21 mouse cellular contexts compared by ENCODE assay signal in genomic region chr2:18059891-18060290, GRCm38 (mm10). TPM values are rescaled to one million over a fixed set of nuclear protein-coding genes. Genes with fewer than 3 reads are reported as not detected.
A peak's percentile ranks its signal among the peaks of the same experiment; 100 is the strongest.
DNase-seq lines count a peak whose midpoint lies in the region; ATAC-seq and TF ChIP-seq lines count a peak whose summit lies in the region.
"Had no signal": no experiment of that assay in that cellular context is flagged by ENCODE, and none has a peak within 500 bp of the region (broad histone marks: within the 10 kb centered on the region; RNA-seq: fewer than 3 reads in every experiment).

No protein-coding gene starts in this region.

- peak overlapping the region; percentile 100 for H3K27ac ChIP-seq in hindbrain, embryonic 10.5 days
- H3K27ac ChIP-seq in hindbrain, embryonic 16.5 days (ENCODE audit: low read depth, low read length), result no peak overlapping the region
- no peak overlapping the region for H3K27ac ChIP-seq in midbrain, embryonic 11.5 days (ENCODE audit: low read depth, low read length)
- H3K27ac ChIP-seq in midbrain, embryonic 15.5 days, result no peak overlapping the region
- H3K27ac ChIP-seq in embryonic facial prominence, embryonic 10.5 days (replicated peaks), result 0 out of 2 replicates have a peak overlapping the region, but pooled peaks have one; percentile 11
- H3K27ac ChIP-seq in kidney, adult 2 months (ENCODE audit: insufficient read depth, low read depth, low read length), result no peak overlapping the region
- H3K27ac ChIP-seq: embryonic facial prominence, embryonic 15.5 days; hindbrain, embryonic 13.5 days had no signal

- 65% methylated on average over 1 of the region's 1 CpGs for WGBS in hindbrain, embryonic 10.5 days
- WGBS in hindbrain, embryonic 16.5 days, result 78% methylated on average over 1 of the region's 1 CpGs
- WGBS in midbrain, embryonic 11.5 days, result 47% methylated on average over 1 of the region's 1 CpGs
- WGBS in midbrain, embryonic 15.5 days, result 59% methylated on average over 1 of the region's 1 CpGs
- WGBS in embryonic facial prominence, embryonic 10.5 days, result 76% methylated on average over 1 of the region's 1 CpGs
- 97% methylated on average over 1 of the region's 1 CpGs for WGBS in kidney, adult 2 months

- no peak overlapping the region for H3K9ac ChIP-seq in hindbrain, embryonic 16.5 days (ENCODE audit: low read depth, low read length)
- H3K9ac ChIP-seq in midbrain, embryonic 11.5 days (ENCODE audit: low read length), result peak overlapping the region; percentile 40; the same call in 1 of the 2 replicates
- no peak overlapping the region for H3K9ac ChIP-seq in midbrain, embryonic 15.5 days
- H3K9ac ChIP-seq: embryonic facial prominence, embryonic 15.5 days; hindbrain, embryonic 13.5 days had no signal

- no peak for TF ChIP-seq CTCF in kidney, adult 2 months (conservative IDR thresholded peaks at IDR 0.05; ENCODE audit: insufficient read depth, insufficient read length, low read depth, low read length)

- H3K4me3 ChIP-seq in hindbrain, embryonic 10.5 days, result peak overlapping the region; percentile 99
- H3K4me3 ChIP-seq in hindbrain, embryonic 16.5 days (ENCODE audit: low read length), result no peak overlapping the region
- no peak overlapping the region for H3K4me3 ChIP-seq in midbrain, embryonic 11.5 days (ENCODE audit: low read depth, low read length)
- H3K4me3 ChIP-seq in midbrain, embryonic 15.5 days, result no peak overlapping the region
- no peak overlapping the region for H3K4me3 ChIP-seq in embryonic facial prominence, embryonic 10.5 days
- H3K4me3 ChIP-seq in kidney, adult 2 months (ENCODE audit: insufficient read depth, low read depth, low read length), result no peak overlapping the region
- H3K4me3 ChIP-seq: embryonic facial prominence, embryonic 15.5 days; erythroblast, embryonic 14.5 days; forebrain, embryonic 12.5 days; hindbrain, embryonic 13.5 days had no signal

- no peaks in the 10 kb centered on the region for H3K27me3 ChIP-seq in hindbrain, embryonic 10.5 days (ENCODE audit: insufficient read depth, poor library complexity, severe bottlenecking)
- no peaks in the 10 kb centered on the region for H3K27me3 ChIP-seq in hindbrain, embryonic 16.5 days (replicated peaks; ENCODE audit: control insufficient read depth, insufficient read depth, low read length)
- no peaks in the 10 kb centered on the region for H3K27me3 ChIP-seq in midbrain, embryonic 11.5 days (ENCODE audit: control insufficient read depth, insufficient read depth, low read length)
- no peaks in the 10 kb centered on the region for H3K27me3 ChIP-seq in midbrain, embryonic 15.5 days (replicated peaks)
- H3K27me3 ChIP-seq in embryonic facial prominence, embryonic 10.5 days (replicated peaks; ENCODE audit: low read depth, poor library complexity, severe bottlenecking), result no peaks in the 10 kb centered on the region
- H3K27me3 ChIP-seq in kidney, adult 2 months (replicated peaks; ENCODE audit: control insufficient read depth, insufficient read depth, low read length), result no peaks in the 10 kb centered on the region
- H3K27me3 ChIP-seq: CH12.LX; embryonic facial prominence, embryonic 15.5 days; forebrain, embryonic 12.5 days; hindbrain, embryonic 13.5 days had no signal

- H3K4me1 ChIP-seq in hindbrain, embryonic 10.5 days (replicated peaks), result peaks cover 48% of the 10 kb centered on the region
- peaks cover 4% of the 10 kb centered on the region for H3K4me1 ChIP-seq in hindbrain, embryonic 16.5 days (ENCODE audit: control insufficient read depth, insufficient read depth, low read depth, low read length)
- H3K4me1 ChIP-seq in midbrain, embryonic 11.5 days (ENCODE audit: control insufficient read depth, insufficient read depth, low read length), result peaks cover 11% of the 10 kb centered on the region
- H3K4me1 ChIP-seq in midbrain, embryonic 15.5 days, result peaks cover 16% of the 10 kb centered on the region
- peaks cover 44% of the 10 kb centered on the region for H3K4me1 ChIP-seq in embryonic facial prominence, embryonic 10.5 days
- H3K4me1 ChIP-seq in kidney, adult 2 months (ENCODE audit: control insufficient read depth, insufficient read depth, low read length), result peaks cover 7% of the 10 kb centered on the region; the same call in 1 of the 2 replicates

- H3K36me3 ChIP-seq in hindbrain, embryonic 10.5 days, result no peaks in the 10 kb centered on the region
- no peaks in the 10 kb centered on the region for H3K36me3 ChIP-seq in hindbrain, embryonic 16.5 days (ENCODE audit: control insufficient read depth, insufficient read depth, low read length)
- no peaks in the 10 kb centered on the region for H3K36me3 ChIP-seq in midbrain, embryonic 11.5 days (ENCODE audit: control insufficient read depth, insufficient read depth, low read length)
- no peaks in the 10 kb centered on the region for H3K36me3 ChIP-seq in midbrain, embryonic 15.5 days (replicated peaks)
- no peaks in the 10 kb centered on the region for H3K36me3 ChIP-seq in embryonic facial prominence, embryonic 10.5 days (replicated peaks)
- no peaks in the 10 kb centered on the region for H3K36me3 ChIP-seq in kidney, adult 2 months (ENCODE audit: control insufficient read depth, insufficient read depth, low read length)
- H3K36me3 ChIP-seq: embryonic facial prominence, embryonic 15.5 days; forebrain, embryonic 12.5 days; hindbrain, embryonic 13.5 days had no signal

- no peaks in the 10 kb centered on the region for H3K9me3 ChIP-seq in hindbrain, embryonic 10.5 days
- H3K9me3 ChIP-seq in hindbrain, embryonic 16.5 days (ENCODE audit: control insufficient read depth, low read length), result no peaks in the 10 kb centered on the region
- H3K9me3 ChIP-seq in midbrain, embryonic 11.5 days (ENCODE audit: control insufficient read depth, low read length), result no peaks in the 10 kb centered on the region
- no peaks in the 10 kb centered on the region for H3K9me3 ChIP-seq in midbrain, embryonic 15.5 days
- H3K9me3 ChIP-seq in embryonic facial prominence, embryonic 10.5 days, result no peaks in the 10 kb centered on the region
- H3K9me3 ChIP-seq: embryonic facial prominence, embryonic 15.5 days; forebrain, embryonic 12.5 days; hindbrain, embryonic 13.5 days had no signal

- peak; percentile 27 for DNase-seq in embryo, embryonic 11 days
- no peak for DNase-seq in embryo, embryonic 10 days (ENCODE audit: low spot score)
- no peak for DNase-seq in hindbrain, embryonic 10.5 days (ENCODE audit: low spot score)
- DNase-seq in midbrain, embryonic 11.5 days (ENCODE audit: low spot score, missing footprints), result peak; percentile 91
- DNase-seq in embryonic facial prominence, embryonic 10.5 days (ENCODE audit: low spot score), result no peak
- DNase-seq in kidney, adult 2 months, result no peak
- DNase-seq: adrenal gland, adult 2 months; adrenal gland, postnatal 25 days; cerebellum, adult 2 months; gastrocnemius, postnatal 10 days; heart, adult 18-20 months; heart, postnatal 36 days; kidney, adult 8-10 months had no signal

- TF ChIP-seq POLR2A in kidney, adult 2 months (IDR thresholded peaks at IDR 0.05; ENCODE audit: low read depth, low read length), result no peak

- ATAC-seq in hindbrain, embryonic 16.5 days, result no peak
- no peak for ATAC-seq in midbrain, embryonic 11.5 days (ENCODE audit: low FRiP score)
- ATAC-seq in midbrain, embryonic 15.5 days (replicated peaks), result no peak
- ATAC-seq: intestine, embryonic 16.5 days had no signal

- H3K4me2 ChIP-seq in hindbrain, embryonic 16.5 days (ENCODE audit: low read length), result no peak overlapping the region
- peak overlapping the region; percentile 20; the same call in 1 of the 2 replicates for H3K4me2 ChIP-seq in midbrain, embryonic 11.5 days
- no peak overlapping the region for H3K4me2 ChIP-seq in midbrain, embryonic 15.5 days
- H3K4me2 ChIP-seq: embryonic facial prominence, embryonic 15.5 days had no signal

RNA-seq across cellular contexts. Expression of gene Mllt10, which starts 4.9 kb away (rescaled TPM):
- polyA plus RNA-seq in hindbrain, embryonic 10.5 days (2016; fragmentation: Nextera tagmentation; extraction: Ambion mirVana), result 65.0 and 66.0 TPM in 2 replicates
- 37.5 and 42.9 TPM in 2 replicates for polyA plus RNA-seq in hindbrain, embryonic 16.5 days (2015; fragmentation: Nextera tagmentation; extraction: Ambion mirVana)
- 54.1 and 57.2 TPM in 2 replicates for polyA plus RNA-seq in midbrain, embryonic 11.5 days (2014; fragmentation: Nextera tagmentation; extraction: Ambion mirVana)
- polyA plus RNA-seq in midbrain, embryonic 15.5 days (2015; fragmentation: Nextera tagmentation; extraction: Ambion mirVana), result 49.9 and 53.1 TPM in 2 replicates
- 64.4 and 65.5 TPM in 2 replicates for polyA plus RNA-seq in embryonic facial prominence, embryonic 10.5 days (2016; fragmentation: Nextera tagmentation; extraction: Ambion mirVana)
- polyA plus RNA-seq in kidney, adult 2 months (2012; rRNA removed), result 29.3 and 32.7 TPM in 2 replicates

RNA-seq across cellular contexts. Expression of gene Skida1, which starts 11.0 kb away (rescaled TPM):
- 19.3 and 21.9 TPM in 2 replicates for polyA plus RNA-seq in hindbrain, embryonic 10.5 days (2016; fragmentation: Nextera tagmentation; extraction: Ambion mirVana)
- 4.4 and 5.8 TPM in 2 replicates for polyA plus RNA-seq in hindbrain, embryonic 16.5 days (2015; fragmentation: Nextera tagmentation; extraction: Ambion mirVana)
- polyA plus RNA-seq in midbrain, embryonic 11.5 days (2014; fragmentation: Nextera tagmentation; extraction: Ambion mirVana), result 22.9 and 23.4 TPM in 2 replicates
- polyA plus RNA-seq in midbrain, embryonic 15.5 days (2015; fragmentation: Nextera tagmentation; extraction: Ambion mirVana), result 8.1 and 9.0 TPM in 2 replicates
- polyA plus RNA-seq in embryonic facial prominence, embryonic 10.5 days (2016; fragmentation: Nextera tagmentation; extraction: Ambion mirVana), result 15.5 and 16.6 TPM in 2 replicates
- 2.4 and 3.7 TPM in 2 replicates for polyA plus RNA-seq in kidney, adult 2 months (2012; rRNA removed)
- polyA plus RNA-seq: erythroblast, embryonic 14.5 days had no signal

RNA-seq across cellular contexts. Expression of gene A930004D18Rik, which starts 22.4 kb away (rescaled TPM):
- polyA plus RNA-seq in hindbrain, embryonic 10.5 days (2016; fragmentation: Nextera tagmentation; extraction: Ambion mirVana), result 17.5 and 22.5 TPM in 2 replicates
- polyA plus RNA-seq in hindbrain, embryonic 16.5 days (2015; fragmentation: Nextera tagmentation; extraction: Ambion mirVana), result 6.1 and 8.2 TPM in 2 replicates
- polyA plus RNA-seq in midbrain, embryonic 11.5 days (2014; fragmentation: Nextera tagmentation; extraction: Ambion mirVana), result 10.5 and 11.6 TPM in 2 replicates
- polyA plus RNA-seq in midbrain, embryonic 15.5 days (2015; fragmentation: Nextera tagmentation; extraction: Ambion mirVana), result 8.1 and 11.8 TPM in 2 replicates
- polyA plus RNA-seq in embryonic facial prominence, embryonic 10.5 days (2016; fragmentation: Nextera tagmentation; extraction: Ambion mirVana), result 12.7 and 17.7 TPM in 2 replicates
- 1.7 and 2.8 TPM in 2 replicates for polyA plus RNA-seq in kidney, adult 2 months (2012; rRNA removed)
- polyA plus RNA-seq: erythroblast, embryonic 14.5 days had no signal

Comparison
In these comparisons a context has a peak if more than half of its experiments do, and no peak if none do; other contexts are left out.
1. DNase-seq: peak in embryo, embryonic 11 days (single experiment) and midbrain, embryonic 11.5 days (single experiment); none in embryo, embryonic 10 days (single experiment), hindbrain, embryonic 10.5 days (single experiment), embryonic facial prominence, embryonic 10.5 days (single experiment) and kidney, adult 2 months (single experiment).
2. H3K27ac ChIP-seq: peak in hindbrain, embryonic 10.5 days (single experiment) and embryonic facial prominence, embryonic 10.5 days (single experiment); none in hindbrain, embryonic 16.5 days (single experiment), midbrain, embryonic 11.5 days (single experiment), midbrain, embryonic 15.5 days (single experiment) and kidney, adult 2 months (single experiment).